Mouse (Mus musculus): Measurements from ENCODE around the gene Cpt1a. TPM values are rescaled to one million over a fixed set of nuclear protein-coding genes. Genes with fewer than 3 reads are reported as not detected.

Gene Cpt1a
- total RNA-seq, 1 experiment from 2014 or later: 76.7 TPM

GRCm38 (mm10) chr19:3405531-3406281 lies 83.6 kb downstream of the Cpt1a start:
- ATAC-seq (ENCODE audit: extremely low read depth, insufficient number of reproducible peaks, low FRiP score, poor library complexity, severe bottlenecking): no peak

- ATAC-seq (ENCODE audit: extremely low read depth, insufficient number of reproducible peaks, low FRiP score, poor library complexity, severe bottlenecking): peak; percentile 20; the same call in 1 of the 2 replicates
Observed at GRCm38 (mm10) chr19:3414268-3414733, 92.2 kb downstream of the Cpt1a start, which contains the start of gene Gal. Gal (minus strand) TSS chr19:3414544.

GRCm38 (mm10) chr19:3419251-3419650 lies 97.1 kb downstream of the Cpt1a start:
- ATAC-seq (ENCODE audit: extremely low read depth, insufficient number of reproducible peaks, low FRiP score, poor library complexity, severe bottlenecking): no peak

GRCm38 (mm10) chr19:3422488-3422887 lies 100.4 kb downstream of the Cpt1a start:
- ATAC-seq (ENCODE audit: extremely low read depth, insufficient number of reproducible peaks, low FRiP score, poor library complexity, severe bottlenecking): no peak

GRCm38 (mm10) chr19:3422981-3423380 lies 100.8 kb downstream of the Cpt1a start:
- ATAC-seq (ENCODE audit: extremely low read depth, insufficient number of reproducible peaks, low FRiP score, poor library complexity, severe bottlenecking): peak; percentile 73

GRCm38 (mm10) chr19:3424214-3424613 lies 102.1 kb downstream of the Cpt1a start:
- no peak for ATAC-seq (ENCODE audit: extremely low read depth, insufficient number of reproducible peaks, low FRiP score, poor library complexity, severe bottlenecking)

GRCm38 (mm10) chr19:3428057-3428830 lies 106.1 kb downstream of the Cpt1a start:
- ATAC-seq (ENCODE audit: extremely low read depth, insufficient number of reproducible peaks, low FRiP score, poor library complexity, severe bottlenecking): no peak

GRCm38 (mm10) chr19:3429156-3429816 lies 107.2 kb downstream of the Cpt1a start:
- no peak for ATAC-seq (ENCODE audit: extremely low read depth, insufficient number of reproducible peaks, low FRiP score, poor library complexity, severe bottlenecking)

- ATAC-seq (ENCODE audit: extremely low read depth, insufficient number of reproducible peaks, low FRiP score, poor library complexity, severe bottlenecking): no peak
Observed at GRCm38 (mm10) chr19:3431066-3431465, 108.9 kb downstream of the Cpt1a start.

- ATAC-seq (ENCODE audit: extremely low read depth, insufficient number of reproducible peaks, low FRiP score, poor library complexity, severe bottlenecking): no peak
Observed at GRCm38 (mm10) chr19:3431969-3432368, 109.8 kb downstream of the Cpt1a start.

GRCm38 (mm10) chr19:3434124-3434523 lies 112.0 kb downstream of the Cpt1a start:
- ATAC-seq (ENCODE audit: extremely low read depth, insufficient number of reproducible peaks, low FRiP score, poor library complexity, severe bottlenecking): no peak

GRCm38 (mm10) chr19:3434641-3435040 lies 112.5 kb downstream of the Cpt1a start:
- ATAC-seq (ENCODE audit: extremely low read depth, insufficient number of reproducible peaks, low FRiP score, poor library complexity, severe bottlenecking): no peak

Other genes starting within 250 kb of the Cpt1a start
- gene Mrpl21, start 39.4 kb upstream of the Cpt1a start, total RNA-seq (2017): 32.7 and 35.5 TPM in 2 replicates
- 6.3 and 7.7 TPM in 2 replicates for gene Ighmbp2, start 39.3 kb upstream of the Cpt1a start, total RNA-seq (2017)
- gene Tesmin, start 66.5 kb downstream of the Cpt1a start, total RNA-seq (2017): 0.37 and 0.81 TPM in 2 replicates
- gene Gal, start 92.2 kb downstream of the Cpt1a start, total RNA-seq (2017): not detected in 2 replicates